13 mouse cellular contexts compared by ENCODE assay signal in genomic region chr9:87115456-87115931, GRCm38 (mm10). TPM values are rescaled to one million over a fixed set of nuclear protein-coding genes. Genes with fewer than 3 reads are reported as not detected.
A peak's percentile ranks its signal among the peaks of the same experiment; 100 is the strongest.
DNase-seq lines count a peak whose midpoint lies in the region; ATAC-seq lines count a peak whose summit lies in the region.
"Had no signal": no experiment of that assay in that cellular context is flagged by ENCODE, and none has a peak within 500 bp of the region (broad histone marks: within the 10 kb centered on the region; RNA-seq: fewer than 3 reads in every experiment).

No protein-coding gene starts in this region.

- H3K4me2 ChIP-seq in hindbrain, embryonic 11.5 days (replicated peaks; ENCODE audit: low read depth, low read length): no peak overlapping the region
- H3K4me2 ChIP-seq in hindbrain, embryonic 14.5 days (replicated peaks): peak overlapping the region; percentile 33
- peak overlapping the region; percentile 47 for H3K4me2 ChIP-seq in midbrain, embryonic 16.5 days (ENCODE audit: low read length)

- peak; percentile 21 for DNase-seq in hindbrain, embryonic 11.5 days (ENCODE audit: low spot score)
- no peak for DNase-seq in hindbrain, embryonic 10.5 days (ENCODE audit: low spot score)
- peak; percentile 72 for DNase-seq in brain, adult 2 months (ENCODE audit: low read depth, low spot score)
- DNase-seq in hindbrain, embryonic 14.5 days (ENCODE audit: low spot score): peak; percentile 73
- DNase-seq in lung, postnatal 4 days: no peak
- DNase-seq in liver: no peak
- DNase-seq in urinary bladder, postnatal 4 days (ENCODE audit: low spot score in 2 of 2): no peak
- DNase-seq: adrenal gland, postnatal 25 days; cerebellum, postnatal 14 days; heart, postnatal 36 days; kidney, postnatal 10 days had no signal

- no peak overlapping the region for H3K27ac ChIP-seq in hindbrain, embryonic 11.5 days (ENCODE audit: low read depth, low read length)
- H3K27ac ChIP-seq in hindbrain, embryonic 10.5 days: no peak overlapping the region
- peak overlapping the region; percentile 85 for H3K27ac ChIP-seq in hindbrain, embryonic 14.5 days
- H3K27ac ChIP-seq in midbrain, embryonic 16.5 days (ENCODE audit: low read length): peak overlapping the region; percentile 91

- no peaks in the 10 kb centered on the region for H3K36me3 ChIP-seq in hindbrain, embryonic 11.5 days (ENCODE audit: control insufficient read depth, insufficient read depth, low read length)
- no peaks in the 10 kb centered on the region for H3K36me3 ChIP-seq in hindbrain, embryonic 10.5 days
- H3K36me3 ChIP-seq in hindbrain, embryonic 14.5 days (replicated peaks; ENCODE audit: control insufficient read depth, insufficient read depth): no peaks in the 10 kb centered on the region
- no peaks in the 10 kb centered on the region for H3K36me3 ChIP-seq in midbrain, embryonic 16.5 days (ENCODE audit: control insufficient read depth, insufficient read depth, low read length)

- H3K4me3 ChIP-seq in hindbrain, embryonic 11.5 days (ENCODE audit: low read depth, low read length): no peak overlapping the region
- H3K4me3 ChIP-seq in hindbrain, embryonic 10.5 days: no peak overlapping the region
- H3K4me3 ChIP-seq in hindbrain, embryonic 14.5 days (replicated peaks; ENCODE audit: low read length): no peak overlapping the region
- H3K4me3 ChIP-seq in midbrain, embryonic 16.5 days (ENCODE audit: low read depth, low read length): no peak overlapping the region
- H3K4me3 ChIP-seq: erythroblast, embryonic 14.5 days had no signal

- peak; percentile 79 for ATAC-seq in hindbrain, embryonic 11.5 days (ENCODE audit: low FRiP score)
- peak; percentile 84 for ATAC-seq in hindbrain, embryonic 14.5 days (ENCODE audit: low FRiP score)
- peak; percentile 94 for ATAC-seq in midbrain, embryonic 16.5 days

- no peaks in the 10 kb centered on the region for H3K4me1 ChIP-seq in hindbrain, embryonic 11.5 days (replicated peaks; ENCODE audit: control insufficient read depth, insufficient read depth, low read length)
- peaks cover 11% of the 10 kb centered on the region for H3K4me1 ChIP-seq in hindbrain, embryonic 10.5 days (replicated peaks)
- peaks cover 14% of the 10 kb centered on the region for H3K4me1 ChIP-seq in hindbrain, embryonic 14.5 days (replicated peaks; ENCODE audit: control insufficient read depth, insufficient read depth, low read length)
- peaks cover 20% of the 10 kb centered on the region for H3K4me1 ChIP-seq in midbrain, embryonic 16.5 days (ENCODE audit: control insufficient read depth, insufficient read depth, low read length)

- H3K9me3 ChIP-seq in hindbrain, embryonic 11.5 days (ENCODE audit: control insufficient read depth, low read length): no peaks in the 10 kb centered on the region
- no peaks in the 10 kb centered on the region for H3K9me3 ChIP-seq in hindbrain, embryonic 10.5 days
- H3K9me3 ChIP-seq in hindbrain, embryonic 14.5 days (ENCODE audit: control insufficient read depth, low read length): no peaks in the 10 kb centered on the region
- no peaks in the 10 kb centered on the region for H3K9me3 ChIP-seq in midbrain, embryonic 16.5 days (replicated peaks; ENCODE audit: control insufficient read depth, low read length, poor library complexity, severe bottlenecking)

- WGBS in hindbrain, embryonic 11.5 days: 42% methylated on average over 6 of the region's 6 CpGs
- 49% methylated on average over 6 of the region's 6 CpGs for WGBS in hindbrain, embryonic 10.5 days
- WGBS in hindbrain, embryonic 14.5 days: 14% methylated on average over 6 of the region's 6 CpGs
- WGBS in midbrain, embryonic 16.5 days: 13% methylated on average over 6 of the region's 6 CpGs

- no peaks in the 10 kb centered on the region for H3K27me3 ChIP-seq in hindbrain, embryonic 11.5 days (ENCODE audit: control insufficient read depth, insufficient read depth, low read length)
- no peaks in the 10 kb centered on the region for H3K27me3 ChIP-seq in hindbrain, embryonic 10.5 days (ENCODE audit: insufficient read depth, poor library complexity, severe bottlenecking)
- no peaks in the 10 kb centered on the region for H3K27me3 ChIP-seq in hindbrain, embryonic 14.5 days (ENCODE audit: control insufficient read depth, insufficient read depth, low read length)
- H3K27me3 ChIP-seq in midbrain, embryonic 16.5 days (ENCODE audit: control insufficient read depth, insufficient read depth, low read depth, low read length): no peaks in the 10 kb centered on the region

- no peak overlapping the region for H3K9ac ChIP-seq in hindbrain, embryonic 11.5 days (ENCODE audit: low read depth, low read length)
- H3K9ac ChIP-seq in hindbrain, embryonic 14.5 days: peak overlapping the region; percentile 31; the same call in 1 of the 2 replicates
- H3K9ac ChIP-seq in midbrain, embryonic 16.5 days (ENCODE audit: low read depth, low read length): peak overlapping the region; percentile 39

RNA-seq across cellular contexts. Expression of gene Mrap2, which starts 28.6 kb away (rescaled TPM):
- polyA plus RNA-seq in hindbrain, embryonic 11.5 days (2014; fragmentation: Nextera tagmentation; extraction: Ambion mirVana): 0.15 and 0.22 TPM in 2 replicates
- polyA plus RNA-seq in hindbrain, embryonic 10.5 days (2016; fragmentation: Nextera tagmentation; extraction: Ambion mirVana): not detected in 2 replicates
- 2.1 and 2.4 TPM in 2 replicates for polyA plus RNA-seq in hindbrain, embryonic 14.5 days (2014; fragmentation: Nextera tagmentation; extraction: Ambion mirVana)
- polyA plus RNA-seq in midbrain, embryonic 16.5 days (2015; fragmentation: Nextera tagmentation; extraction: Ambion mirVana): 3.4 and 3.9 TPM in 2 replicates
- polyA plus RNA-seq: erythroblast, embryonic 14.5 days had no signal

Comparison
In these comparisons a context has a peak if more than half of its experiments do, and no peak if none do; other contexts are left out.
1. DNase-seq: peak in hindbrain, embryonic 11.5 days (single experiment), brain, adult 2 months (single experiment) and hindbrain, embryonic 14.5 days (single experiment); none in hindbrain, embryonic 10.5 days (single experiment), lung, postnatal 4 days (0 of 2), liver (single experiment) and urinary bladder, postnatal 4 days (0 of 2).
2. H3K27ac ChIP-seq: peak in hindbrain, embryonic 14.5 days (single experiment) and midbrain, embryonic 16.5 days (single experiment); none in hindbrain, embryonic 11.5 days (single experiment) and hindbrain, embryonic 10.5 days (single experiment).
3. Peak in every context shown above with its lines, with median percentiles within 50 percentile points of each other: ATAC-seq.